Mouse (Mus musculus) cerebellum, adult 2 months (tissue): Measurements from ENCODE around the gene Thsd4.

Experiments
- CTCF ChIP-seq: fragments of 200-500 bp; IDR thresholded peaks from 2 replicates; pipeline ENCODE4 v1.5.1; 2011; ENCODE audit warnings: low read depth, mild to moderate bottlenecking, control low read depth, low read length, moderate library complexity, borderline replicate concordance; ENCODE audit not compliant: insufficient read depth
- POLR2A ChIP-seq: fragments of 200-500 bp; IDR thresholded peaks from 2 replicates; pipeline ENCODE4 v1.6.1; 2011; ENCODE audit warnings: low read length, control low read depth, borderline replicate concordance; ENCODE audit not compliant: insufficient read depth

DNA sequence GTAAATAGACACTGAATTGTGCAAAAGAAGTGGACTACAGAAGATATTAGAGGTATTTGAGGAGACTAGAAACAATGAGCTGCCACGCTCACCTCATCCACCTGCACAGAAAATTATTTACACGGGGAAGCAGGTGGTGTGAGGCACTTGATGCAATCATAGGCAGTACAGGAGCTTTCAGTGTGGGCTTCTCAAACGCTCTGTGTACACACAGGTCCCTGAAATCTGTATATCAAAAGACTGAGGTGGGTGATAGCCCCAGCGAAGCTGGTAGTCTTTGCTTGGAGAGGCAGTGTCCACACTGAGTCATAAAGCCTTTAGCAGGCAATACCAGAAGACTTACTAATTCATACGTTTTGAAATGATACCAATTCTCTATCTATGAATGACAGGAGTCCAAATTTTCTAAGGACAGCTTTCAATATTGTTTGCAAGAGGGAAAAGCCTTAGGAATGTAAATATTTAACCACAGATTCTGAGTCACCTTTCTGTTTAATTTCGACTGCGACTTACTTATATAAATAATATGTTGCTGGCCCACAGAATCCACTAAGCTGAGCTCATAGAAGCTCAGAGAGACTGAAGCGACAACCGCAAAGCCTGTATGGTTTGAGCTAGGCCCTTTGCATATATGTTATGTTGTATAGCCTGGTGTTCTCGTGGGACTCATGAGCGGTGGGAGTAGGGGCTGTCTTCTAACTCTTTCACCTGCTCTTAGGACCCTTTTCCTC, 369.8 kb downstream of the Thsd4 start:
- TF ChIP-seq CTCF (no peak), POLR2A (no peak)
